Mouse (Mus musculus): Measurements from ENCODE around the gene Ngef. TPM values are rescaled to one million over a fixed set of nuclear protein-coding genes. Genes with fewer than 3 reads are reported as not detected.

Gene Ngef
- polyA plus RNA-seq, 1 experiment from 2014 or later: 2.9 TPM

- Histone ChIP-seq H3K9ac (ENCODE audit: low read depth, low read length) (peak overlapping the region; percentile 54), H3K4me1 (replicated peaks; ENCODE audit: control insufficient read depth, insufficient read depth, low read length) (peaks cover 4% of the 10 kb centered on the region; the same call in 1 of the 2 replicates), H3K27me3 (ENCODE audit: control insufficient read depth, insufficient read depth, low read length) (peaks cover 19% of the 10 kb centered on the region), H3K36me3 (ENCODE audit: control insufficient read depth, insufficient read depth, low read length) (no peaks in the 10 kb centered on the region), H3K9me3 (ENCODE audit: control insufficient read depth, low read length) (no peaks in the 10 kb centered on the region), H3K4me2 (replicated peaks; ENCODE audit: low read depth, low read length) (peak overlapping the region; percentile 98), H3K4me3 (ENCODE audit: low read depth, low read length) (peak overlapping the region; percentile 67), H3K27ac (ENCODE audit: low read depth, low read length) (no peak overlapping the region)
- peak; percentile 88 for ATAC-seq (ENCODE audit: low FRiP score)
- 0% methylated on average over 31 of the region's 61 CpGs for WGBS
- peak; percentile 80 for DNase-seq (ENCODE audit: low spot score)
Measured at GRCm38 (mm10) chr1:87510166-87510691, 63.4 kb downstream of the Ngef start.

DNA sequence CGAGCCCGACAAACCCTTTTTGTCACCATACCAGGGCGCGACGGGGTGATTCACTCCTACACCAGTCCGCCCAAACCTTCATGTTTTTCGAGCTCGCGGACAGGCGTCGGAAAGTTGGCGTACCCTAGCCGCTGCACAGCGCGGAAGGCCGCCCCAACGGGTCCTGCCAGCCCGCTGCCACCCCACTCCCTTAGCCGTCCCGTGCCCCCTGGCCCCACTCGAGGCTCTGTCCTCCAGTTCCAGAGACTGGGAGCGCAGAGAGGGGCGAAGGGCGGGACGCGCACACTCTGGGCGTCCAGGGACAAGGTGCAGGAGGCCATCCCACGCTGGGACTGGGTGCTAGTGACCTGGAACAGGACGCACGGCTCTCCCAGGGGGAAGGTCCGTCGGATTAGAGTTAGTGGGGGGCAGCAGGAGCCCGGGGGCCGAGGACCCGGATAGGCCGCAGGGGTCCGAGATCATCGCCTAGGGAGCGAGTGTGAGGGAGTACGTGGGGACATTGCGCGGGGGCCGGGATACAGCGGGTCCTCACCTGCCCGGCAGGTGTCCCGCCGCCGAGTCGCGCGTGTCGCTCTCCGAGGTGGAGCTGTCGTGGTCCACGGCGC lies 64.0 kb downstream of the Ngef start, which contains the start of gene Neu2:
Gene Neu2, plus strand, starts transcription at position 329 of the 605 bp plus-strand sequence.
- no peak within 1 kb of the TSS for H3K27ac ChIP-seq (ENCODE audit: low read depth, low read length)
- H3K4me1 ChIP-seq (replicated peaks; ENCODE audit: control insufficient read depth, insufficient read depth, low read length): peaks cover 4% of the 10 kb centered on the region; the same call in 1 of the 2 replicates
- H3K4me2 ChIP-seq (replicated peaks; ENCODE audit: low read depth, low read length): peak within 1 kb of the TSS; percentile 98
- H3K9me3 ChIP-seq (ENCODE audit: control insufficient read depth, low read length): no peaks in the 10 kb centered on the region
- peak within 1 kb of the TSS; percentile 54 for H3K9ac ChIP-seq (ENCODE audit: low read depth, low read length)
- DNase-seq (ENCODE audit: low spot score) (peak; percentile 48), ATAC-seq (ENCODE audit: low FRiP score) (peak; percentile 61)
- 2% methylated on average over 54 of the region's 56 CpGs for WGBS
- peaks cover 19% of the 10 kb centered on the region for H3K27me3 ChIP-seq (ENCODE audit: control insufficient read depth, insufficient read depth, low read length)
- peak within 1 kb of the TSS; percentile 67 for H3K4me3 ChIP-seq (ENCODE audit: low read depth, low read length)
- no peaks in the 10 kb centered on the region for H3K36me3 ChIP-seq (ENCODE audit: control insufficient read depth, insufficient read depth, low read length)

- 22% methylated on average over 26 of the region's 26 CpGs for WGBS
Measured at GRCm38 (mm10) chr1:87508591-87509560, 64.8 kb downstream of the Ngef start.

DNA sequence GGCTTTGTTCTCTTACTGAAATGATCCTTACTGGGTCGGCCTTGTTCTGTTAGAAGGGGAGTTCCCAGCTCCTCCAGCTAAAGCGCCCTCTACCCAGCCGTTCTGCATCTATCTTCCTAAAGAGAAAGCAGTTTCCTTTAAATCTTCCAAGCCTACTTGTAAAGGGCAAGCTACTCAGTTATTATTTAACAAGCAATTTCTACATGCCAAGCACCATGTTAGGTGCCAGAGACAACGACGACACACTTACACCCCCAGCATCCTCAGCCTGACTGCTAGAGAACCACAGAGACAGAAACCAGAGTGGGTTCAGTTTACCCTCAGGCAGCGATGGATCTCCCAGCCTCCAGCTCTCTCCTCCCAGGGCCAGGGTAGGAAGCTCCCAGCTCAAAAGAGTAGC lies 65.8 kb downstream of the Ngef start:
- Histone ChIP-seq H3K9me3 (ENCODE audit: control insufficient read depth, low read length) (no peaks in the 10 kb centered on the region), H3K4me3 (ENCODE audit: low read depth, low read length) (no peak overlapping the region), H3K36me3 (ENCODE audit: control insufficient read depth, insufficient read depth, low read length) (no peaks in the 10 kb centered on the region), H3K9ac (ENCODE audit: low read depth, low read length) (no peak overlapping the region), H3K4me1 (replicated peaks; ENCODE audit: control insufficient read depth, insufficient read depth, low read length) (peaks cover 4% of the 10 kb centered on the region; the same call in 1 of the 2 replicates), H3K4me2 (replicated peaks; ENCODE audit: low read depth, low read length) (no peak overlapping the region), H3K27me3 (ENCODE audit: control insufficient read depth, insufficient read depth, low read length) (peaks cover 19% of the 10 kb centered on the region), H3K27ac (ENCODE audit: low read depth, low read length) (no peak overlapping the region)
- WGBS: 59% methylated on average over 6 of the region's 6 CpGs
- ATAC-seq (ENCODE audit: low FRiP score) (no peak), DNase-seq (ENCODE audit: low spot score) (no peak)

More at GRCm38 (mm10) chr1:87508591-87509560, 64.8 kb downstream of the Ngef start:
- Histone ChIP-seq H3K4me2 (replicated peaks; ENCODE audit: low read depth, low read length) (peak overlapping the region; percentile 98), H3K9me3 (ENCODE audit: control insufficient read depth, low read length) (no peaks in the 10 kb centered on the region), H3K4me3 (ENCODE audit: low read depth, low read length) (peak overlapping the region; percentile 67), H3K9ac (ENCODE audit: low read depth, low read length) (no peak overlapping the region), H3K4me1 (replicated peaks; ENCODE audit: control insufficient read depth, insufficient read depth, low read length) (peaks cover 4% of the 10 kb centered on the region; the same call in 1 of the 2 replicates), H3K27ac (ENCODE audit: low read depth, low read length) (no peak overlapping the region), H3K27me3 (ENCODE audit: control insufficient read depth, insufficient read depth, low read length) (peaks cover 19% of the 10 kb centered on the region), H3K36me3 (ENCODE audit: control insufficient read depth, insufficient read depth, low read length) (no peaks in the 10 kb centered on the region)
- no peak; the same call in 1 of the 2 replicates for ATAC-seq (ENCODE audit: low FRiP score)
- DNase-seq (ENCODE audit: low spot score): no peak

DNA sequence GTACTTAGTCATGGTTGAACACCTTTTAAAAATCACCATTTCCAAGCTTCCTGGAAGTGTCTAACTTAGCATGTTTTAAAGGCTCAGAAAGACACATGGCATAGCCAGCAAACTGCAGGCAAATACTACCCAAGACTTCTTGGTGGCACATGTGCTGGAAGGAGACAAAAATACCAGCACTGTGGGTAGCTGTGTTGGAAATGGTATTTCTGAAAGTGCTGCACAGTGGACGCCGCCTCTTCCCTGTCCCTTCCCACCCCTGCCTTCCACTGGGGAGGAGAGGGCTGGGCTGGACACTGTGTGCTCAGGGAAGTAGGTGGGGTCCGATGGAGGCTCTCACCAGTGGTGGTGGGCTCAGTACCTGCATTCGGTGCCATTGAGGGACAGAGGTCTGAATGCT lies 68.1 kb downstream of the Ngef start:
- Histone ChIP-seq H3K36me3 (ENCODE audit: control insufficient read depth, insufficient read depth, low read length) (no peaks in the 10 kb centered on the region), H3K9me3 (ENCODE audit: control insufficient read depth, low read length) (no peaks in the 10 kb centered on the region), H3K27me3 (ENCODE audit: control insufficient read depth, insufficient read depth, low read length) (peaks cover 16% of the 10 kb centered on the region), H3K4me1 (replicated peaks; ENCODE audit: control insufficient read depth, insufficient read depth, low read length) (peaks cover 4% of the 10 kb centered on the region; the same call in 1 of the 2 replicates), H3K9ac (ENCODE audit: low read depth, low read length) (no peak overlapping the region), H3K4me2 (replicated peaks; ENCODE audit: low read depth, low read length) (no peak overlapping the region), H3K27ac (ENCODE audit: low read depth, low read length) (no peak overlapping the region), H3K4me3 (ENCODE audit: low read depth, low read length) (no peak overlapping the region)
- DNase-seq (ENCODE audit: low spot score) (no peak), ATAC-seq (ENCODE audit: low FRiP score) (no peak)
- WGBS: 94% methylated on average over 4 of the region's 4 CpGs

DNA sequence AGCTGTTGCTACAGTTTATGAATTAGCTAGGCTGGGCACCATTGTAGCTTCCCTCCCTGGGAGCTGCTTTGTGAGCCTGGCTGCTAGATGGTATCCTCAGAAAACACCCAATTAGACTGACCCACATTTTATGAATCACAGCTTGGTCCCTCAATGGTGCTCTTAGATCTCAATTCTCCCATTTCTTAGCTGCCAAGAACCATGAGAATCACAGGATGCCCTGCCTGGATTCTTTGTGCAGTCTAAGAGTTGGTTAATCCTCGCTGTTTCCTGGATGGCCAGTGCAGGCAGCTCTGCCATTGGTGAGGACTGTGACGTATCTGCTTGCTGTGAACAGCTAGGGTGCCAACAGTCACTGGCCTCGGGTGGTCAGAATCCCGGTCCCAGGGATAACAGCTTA lies 80.1 kb downstream of the Ngef start:
- no peak overlapping the region for H3K27ac ChIP-seq (ENCODE audit: low read depth, low read length)
- ATAC-seq (ENCODE audit: low FRiP score) (no peak), DNase-seq (ENCODE audit: low spot score) (no peak)
- H3K27me3 ChIP-seq (ENCODE audit: control insufficient read depth, insufficient read depth, low read length): no peaks in the 10 kb centered on the region
- no peak overlapping the region for H3K9ac ChIP-seq (ENCODE audit: low read depth, low read length)
- no peaks in the 10 kb centered on the region for H3K9me3 ChIP-seq (ENCODE audit: control insufficient read depth, low read length)
- no peak overlapping the region for H3K4me3 ChIP-seq (ENCODE audit: low read depth, low read length)
- H3K36me3 ChIP-seq (ENCODE audit: control insufficient read depth, insufficient read depth, low read length): no peaks in the 10 kb centered on the region
- H3K4me1 ChIP-seq (replicated peaks; ENCODE audit: control insufficient read depth, insufficient read depth, low read length): no peaks in the 10 kb centered on the region
- H3K4me2 ChIP-seq (replicated peaks; ENCODE audit: low read depth, low read length): no peak overlapping the region
- 83% methylated on average over 4 of the region's 4 CpGs for WGBS

DNA sequence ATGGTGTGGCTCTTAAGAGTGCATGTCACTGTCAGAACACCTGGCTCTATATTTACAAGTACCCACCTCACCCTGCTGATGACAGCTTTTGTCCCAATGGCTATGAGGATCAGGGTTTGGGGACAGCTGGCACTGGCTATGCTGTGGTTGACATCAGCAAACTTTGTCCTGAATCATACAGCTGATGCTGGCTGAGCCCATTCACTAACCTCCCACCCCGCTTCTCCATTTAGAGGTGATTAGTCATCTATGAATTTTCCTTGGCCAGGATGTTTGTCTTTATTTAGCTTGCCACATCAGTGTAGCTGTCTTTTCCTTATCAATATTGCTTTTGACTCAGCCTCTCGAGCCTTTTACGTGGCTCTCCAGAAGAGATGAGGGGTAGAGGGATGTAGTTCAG lies 81.4 kb downstream of the Ngef start:
- H3K4me1 ChIP-seq (replicated peaks; ENCODE audit: control insufficient read depth, insufficient read depth, low read length): no peaks in the 10 kb centered on the region
- H3K27ac ChIP-seq (ENCODE audit: low read depth, low read length): no peak overlapping the region
- no peak overlapping the region for H3K4me2 ChIP-seq (replicated peaks; ENCODE audit: low read depth, low read length)
- H3K4me3 ChIP-seq (ENCODE audit: low read depth, low read length): no peak overlapping the region
- DNase-seq (ENCODE audit: low spot score) (no peak), ATAC-seq (ENCODE audit: low FRiP score) (no peak)
- H3K27me3 ChIP-seq (ENCODE audit: control insufficient read depth, insufficient read depth, low read length): no peaks in the 10 kb centered on the region
- WGBS: 91% methylated on average over 3 of the region's 3 CpGs
- no peaks in the 10 kb centered on the region for H3K36me3 ChIP-seq (ENCODE audit: control insufficient read depth, insufficient read depth, low read length)
- no peak overlapping the region for H3K9ac ChIP-seq (ENCODE audit: low read depth, low read length)
- H3K9me3 ChIP-seq (ENCODE audit: control insufficient read depth, low read length): no peaks in the 10 kb centered on the region

DNA sequence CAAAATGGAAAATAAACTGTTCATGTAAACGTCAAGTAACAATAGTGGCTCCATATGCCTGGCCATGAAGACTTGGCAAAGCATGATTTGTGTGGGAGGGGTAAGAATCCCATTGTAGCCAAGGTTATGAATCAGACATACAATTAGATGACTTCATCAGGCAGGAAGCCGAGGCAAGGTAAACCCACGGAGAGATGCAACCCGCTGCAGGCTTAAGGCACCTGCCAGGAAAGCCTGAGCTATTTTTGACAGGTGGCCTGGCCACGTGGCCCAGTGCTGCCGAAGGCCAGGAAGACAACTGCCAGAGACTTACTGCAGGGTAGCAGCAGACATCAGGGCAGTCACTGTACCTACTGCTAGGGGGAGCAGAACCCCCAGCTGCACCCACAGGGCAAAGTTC lies 87.3 kb downstream of the Ngef start:
- WGBS: 82% methylated on average over 6 of the region's 6 CpGs
- no peak overlapping the region for H3K9ac ChIP-seq (ENCODE audit: low read depth, low read length)
- no peak overlapping the region for H3K4me2 ChIP-seq (replicated peaks; ENCODE audit: low read depth, low read length)
- H3K27ac ChIP-seq (ENCODE audit: low read depth, low read length): no peak overlapping the region
- H3K4me3 ChIP-seq (ENCODE audit: low read depth, low read length): no peak overlapping the region
- no peaks in the 10 kb centered on the region for H3K27me3 ChIP-seq (ENCODE audit: control insufficient read depth, insufficient read depth, low read length)
- H3K36me3 ChIP-seq (ENCODE audit: control insufficient read depth, insufficient read depth, low read length): no peaks in the 10 kb centered on the region
- DNase-seq (ENCODE audit: low spot score) (no peak), ATAC-seq (ENCODE audit: low FRiP score) (no peak)
- no peaks in the 10 kb centered on the region for H3K4me1 ChIP-seq (replicated peaks; ENCODE audit: control insufficient read depth, insufficient read depth, low read length)
- no peaks in the 10 kb centered on the region for H3K9me3 ChIP-seq (ENCODE audit: control insufficient read depth, low read length)

All from hindbrain, embryonic 11.5 days (tissue).